Mouse (Mus musculus) embryonic facial prominence, embryonic 12.5 days (tissue): Measurements from ENCODE around the gene Smtnl2. TPM values are rescaled to one million over a fixed set of nuclear protein-coding genes. Genes with fewer than 3 reads are reported as not detected.

ENCODE experiments used
- ATAC-seq: fragments of 200-750 bp; cut with Nextera tagmentation; 2 replicates; pipeline ENCODE4 v1.8.0; 2017; ENCODE audit not compliant: insufficient number of reproducible peaks, insufficient read depth, low FRiP score, low TSS enrichment
- H3K27ac ChIP-seq: fragments of 300-500 bp; sonication (generic); 2 replicates; pipeline ENCODE4 v1.5.1; 2016; ENCODE audit warnings: mild to moderate bottlenecking
- H3K27me3 ChIP-seq: fragments of 300-500 bp; sonication (generic); 2 replicates; pipeline ENCODE4 v1.6.1; 2016; ENCODE audit warnings: mild to moderate bottlenecking, moderate library complexity
- H3K36me3 ChIP-seq: fragments of 300-500 bp; sonication (generic); 2 replicates; pipeline ENCODE4 v1.6.1; 2016; ENCODE audit warnings: mild to moderate bottlenecking
- H3K4me1 ChIP-seq: fragments of 300-500 bp; sonication (generic); 2 replicates; pipeline ENCODE4 v1.6.1; 2016
- H3K4me2 ChIP-seq: fragments of 300-500 bp; sonication (generic); replicated peaks from 2 replicates; pipeline ENCODE4 v1.6.1; 2016; ENCODE audit warnings: mild to moderate bottlenecking, moderate library complexity
- H3K4me3 ChIP-seq: fragments of 300-500 bp; sonication (generic); 2 replicates; pipeline ENCODE4 v1.5.1; 2016; ENCODE audit warnings: mild to moderate bottlenecking
- H3K9ac ChIP-seq: fragments of 300-500 bp; sonication (generic); 2 replicates; pipeline ENCODE4 v1.6.1; 2016; ENCODE audit warnings: mild to moderate bottlenecking, moderate library complexity
- H3K9me3 ChIP-seq: fragments of 300-500 bp; sonication (generic); 2 replicates; pipeline ENCODE4 v1.6.1; 2016; ENCODE audit warnings: mild to moderate bottlenecking, moderate library complexity
- WGBS: fragments of 180-500 bp; shearing (Covaris S2); methylation state at CpG from one replicate; pipeline ENCODE4 v1.1.7; 2016; 5-methylcytosine and 5-hydroxymethylcytosine counted together
- polyA plus RNA-seq: library from polyadenylated mRNA; unstranded; fragments of >200 nt; fragmentation: Nextera tagmentation; extraction: Ambion mirVana; gene quantifications from 2 replicates; pipeline ENCODE4 v1.2.1, GENCODE M21; 2016

Gene Smtnl2
- polyA plus RNA-seq, 1 experiment from 2014 or later, result 23.4 TPM

- Histone ChIP-seq H3K36me3 (no peaks in the 10 kb centered on the region), H3K4me1 (peaks cover 36% of the 10 kb centered on the region; the same call in 1 of the 2 replicates), H3K9me3 (no peaks in the 10 kb centered on the region), H3K9ac (no peak overlapping the region), H3K4me2 (no peak overlapping the region), H3K27ac (no peak overlapping the region), H3K27me3 (no peaks in the 10 kb centered on the region), H3K4me3 (no peak overlapping the region)
- ATAC-seq, result no peak
- 72% methylated on average over 7 of the region's 7 CpGs for WGBS
Measured at GRCm38 (mm10) chr11:72396621-72397020, 14.9 kb downstream of the Smtnl2 start.

GRCm38 (mm10) chr11:72395652-72396051 is 15.9 kb downstream of the Smtnl2 start:
- ATAC-seq, result no peak
- Histone ChIP-seq H3K4me1 (peaks cover 29% of the 10 kb centered on the region; the same call in 1 of the 2 replicates), H3K9me3 (no peaks in the 10 kb centered on the region), H3K27me3 (no peaks in the 10 kb centered on the region), H3K4me3 (no peak overlapping the region), H3K9ac (no peak overlapping the region), H3K27ac (peak overlapping the region; percentile 36; the same call in 1 of the 2 replicates), H3K4me2 (no peak overlapping the region), H3K36me3 (no peaks in the 10 kb centered on the region)
- WGBS, result 49% methylated on average over 6 of the region's 6 CpGs

- H3K27me3 ChIP-seq, result no peaks in the 10 kb centered on the region
- WGBS, result 69% methylated on average over 2 of the region's 2 CpGs
- peaks cover 29% of the 10 kb centered on the region; the same call in 1 of the 2 replicates for H3K4me1 ChIP-seq
- H3K4me2 ChIP-seq, result no peak overlapping the region
- ATAC-seq, result no peak
- no peak overlapping the region for H3K9ac ChIP-seq
- H3K36me3 ChIP-seq, result no peaks in the 10 kb centered on the region
- H3K4me3 ChIP-seq, result no peak overlapping the region
- H3K27ac ChIP-seq, result no peak overlapping the region
- no peaks in the 10 kb centered on the region for H3K9me3 ChIP-seq
Measured at GRCm38 (mm10) chr11:72394694-72395093, 16.8 kb downstream of the Smtnl2 start.

GRCm38 (mm10) chr11:72393669-72394068 is 17.8 kb downstream of the Smtnl2 start:
- H3K4me1 ChIP-seq, result peaks cover 29% of the 10 kb centered on the region; the same call in 1 of the 2 replicates
- no peaks in the 10 kb centered on the region for H3K36me3 ChIP-seq
- no peak overlapping the region for H3K9ac ChIP-seq
- H3K4me2 ChIP-seq, result no peak overlapping the region
- H3K9me3 ChIP-seq, result no peaks in the 10 kb centered on the region
- WGBS, result 36% methylated on average over 5 of the region's 5 CpGs
- ATAC-seq, result no peak
- no peak overlapping the region for H3K4me3 ChIP-seq
- H3K27ac ChIP-seq, result no peak overlapping the region
- H3K27me3 ChIP-seq, result no peaks in the 10 kb centered on the region

GRCm38 (mm10) chr11:72393243-72393642 is 18.3 kb downstream of the Smtnl2 start:
- H3K27ac ChIP-seq, result no peak overlapping the region
- no peak overlapping the region for H3K4me3 ChIP-seq
- ATAC-seq, result no peak
- no peak overlapping the region for H3K9ac ChIP-seq
- H3K27me3 ChIP-seq, result no peaks in the 10 kb centered on the region
- no peaks in the 10 kb centered on the region for H3K9me3 ChIP-seq
- H3K36me3 ChIP-seq, result no peaks in the 10 kb centered on the region
- H3K4me1 ChIP-seq, result peaks cover 29% of the 10 kb centered on the region; the same call in 1 of the 2 replicates
- WGBS, result 85% methylated on average over 3 of the region's 3 CpGs
- H3K4me2 ChIP-seq, result no peak overlapping the region

GRCm38 (mm10) chr11:72391181-72391580 is 20.3 kb downstream of the Smtnl2 start:
- WGBS, result 90% methylated on average over 13 of the region's 13 CpGs

GRCm38 (mm10) chr11:72389407-72390142 is 21.9 kb downstream of the Smtnl2 start:
- Histone ChIP-seq H3K27ac (no peak overlapping the region), H3K27me3 (no peaks in the 10 kb centered on the region), H3K9ac (no peak overlapping the region), H3K4me1 (peaks cover 5% of the 10 kb centered on the region; the same call in 1 of the 2 replicates), H3K4me2 (no peak overlapping the region), H3K36me3 (no peaks in the 10 kb centered on the region), H3K9me3 (no peaks in the 10 kb centered on the region), H3K4me3 (no peak overlapping the region)
- 86% methylated on average over 7 of the region's 7 CpGs for WGBS
- no peak for ATAC-seq

More at GRCm38 (mm10) chr11:72391181-72391580, 20.3 kb downstream of the Smtnl2 start:
- no peaks in the 10 kb centered on the region for H3K36me3 ChIP-seq
- no peak overlapping the region for H3K9ac ChIP-seq
- H3K9me3 ChIP-seq, result no peaks in the 10 kb centered on the region
- no peaks in the 10 kb centered on the region for H3K27me3 ChIP-seq
- H3K27ac ChIP-seq, result no peak overlapping the region
- ATAC-seq, result no peak
- no peak overlapping the region for H3K4me3 ChIP-seq
- no peak overlapping the region for H3K4me2 ChIP-seq
- peaks cover 12% of the 10 kb centered on the region; the same call in 1 of the 2 replicates for H3K4me1 ChIP-seq

GRCm38 (mm10) chr11:72388113-72388529 is 23.4 kb downstream of the Smtnl2 start:
- WGBS, result 66% methylated on average over 6 of the region's 6 CpGs
- H3K4me2 ChIP-seq, result no peak overlapping the region
- no peaks in the 10 kb centered on the region for H3K4me1 ChIP-seq
- H3K27ac ChIP-seq, result no peak overlapping the region
- no peak overlapping the region for H3K4me3 ChIP-seq
- ATAC-seq, result no peak
- no peaks in the 10 kb centered on the region for H3K27me3 ChIP-seq
- H3K9ac ChIP-seq, result no peak overlapping the region
- no peaks in the 10 kb centered on the region for H3K36me3 ChIP-seq
- no peaks in the 10 kb centered on the region for H3K9me3 ChIP-seq

GRCm38 (mm10) chr11:72379351-72379750 is 32.2 kb downstream of the Smtnl2 start:
- no peaks in the 10 kb centered on the region for H3K27me3 ChIP-seq
- ATAC-seq, result no peak
- no peaks in the 10 kb centered on the region for H3K36me3 ChIP-seq
- no peak overlapping the region for H3K4me3 ChIP-seq
- H3K9me3 ChIP-seq, result no peaks in the 10 kb centered on the region
- H3K4me1 ChIP-seq, result peaks cover 11% of the 10 kb centered on the region
- WGBS, result 64% methylated on average over 4 of the region's 4 CpGs
- H3K27ac ChIP-seq, result no peak overlapping the region
- H3K4me2 ChIP-seq, result no peak overlapping the region
- H3K9ac ChIP-seq, result no peak overlapping the region

GRCm38 (mm10) chr11:72378222-72378621 is 33.3 kb downstream of the Smtnl2 start:
- Histone ChIP-seq H3K27ac (no peak overlapping the region), H3K4me1 (peaks cover 11% of the 10 kb centered on the region), H3K9me3 (no peaks in the 10 kb centered on the region), H3K9ac (no peak overlapping the region), H3K4me3 (no peak overlapping the region), H3K27me3 (no peaks in the 10 kb centered on the region), H3K36me3 (no peaks in the 10 kb centered on the region), H3K4me2 (no peak overlapping the region)
- 60% methylated on average over 7 of the region's 7 CpGs for WGBS
- no peak for ATAC-seq

- H3K9ac ChIP-seq, result no peak overlapping the region
- H3K9me3 ChIP-seq, result no peaks in the 10 kb centered on the region
- no peak for ATAC-seq
- no peak overlapping the region for H3K27ac ChIP-seq
- no peaks in the 10 kb centered on the region for H3K27me3 ChIP-seq
- no peaks in the 10 kb centered on the region for H3K36me3 ChIP-seq
- 75% methylated on average over 2 of the region's 2 CpGs for WGBS
- no peak overlapping the region for H3K4me3 ChIP-seq
- H3K4me1 ChIP-seq, result peaks cover 11% of the 10 kb centered on the region
- H3K4me2 ChIP-seq, result no peak overlapping the region
Measured at GRCm38 (mm10) chr11:72376562-72376961, 35.0 kb downstream of the Smtnl2 start.

- no peak overlapping the region for H3K4me2 ChIP-seq
- H3K4me1 ChIP-seq, result 0 out of 2 replicates have a peak, but pooled peaks cover 7% of the 10 kb centered on the region
- ATAC-seq, result no peak
- no peak overlapping the region for H3K27ac ChIP-seq
- WGBS, result 29% methylated on average over 12 of the region's 12 CpGs
- H3K9me3 ChIP-seq, result no peaks in the 10 kb centered on the region
- H3K27me3 ChIP-seq, result no peaks in the 10 kb centered on the region
- no peaks in the 10 kb centered on the region for H3K36me3 ChIP-seq
- H3K4me3 ChIP-seq, result no peak overlapping the region
- H3K9ac ChIP-seq, result no peak overlapping the region
Measured at GRCm38 (mm10) chr11:72369904-72370672, 41.4 kb downstream of the Smtnl2 start.
